Mouse (Mus musculus) retina, postnatal 1 day (tissue): ENCODE measurements around the gene Dapk3.
A peak's percentile ranks its signal among the peaks of the same experiment; 100 is the strongest.
"Not testable (repeated sequence)": the region's sequence is repeated elsewhere in the genome, so short reads cannot be mapped to it uniquely, and the experiment has no call there.

Experiments
- DNase-seq: peaks from one replicate; pipeline ENCODE4 v3.0.0-alpha.2; 2012

Gene Dapk3

DNA sequence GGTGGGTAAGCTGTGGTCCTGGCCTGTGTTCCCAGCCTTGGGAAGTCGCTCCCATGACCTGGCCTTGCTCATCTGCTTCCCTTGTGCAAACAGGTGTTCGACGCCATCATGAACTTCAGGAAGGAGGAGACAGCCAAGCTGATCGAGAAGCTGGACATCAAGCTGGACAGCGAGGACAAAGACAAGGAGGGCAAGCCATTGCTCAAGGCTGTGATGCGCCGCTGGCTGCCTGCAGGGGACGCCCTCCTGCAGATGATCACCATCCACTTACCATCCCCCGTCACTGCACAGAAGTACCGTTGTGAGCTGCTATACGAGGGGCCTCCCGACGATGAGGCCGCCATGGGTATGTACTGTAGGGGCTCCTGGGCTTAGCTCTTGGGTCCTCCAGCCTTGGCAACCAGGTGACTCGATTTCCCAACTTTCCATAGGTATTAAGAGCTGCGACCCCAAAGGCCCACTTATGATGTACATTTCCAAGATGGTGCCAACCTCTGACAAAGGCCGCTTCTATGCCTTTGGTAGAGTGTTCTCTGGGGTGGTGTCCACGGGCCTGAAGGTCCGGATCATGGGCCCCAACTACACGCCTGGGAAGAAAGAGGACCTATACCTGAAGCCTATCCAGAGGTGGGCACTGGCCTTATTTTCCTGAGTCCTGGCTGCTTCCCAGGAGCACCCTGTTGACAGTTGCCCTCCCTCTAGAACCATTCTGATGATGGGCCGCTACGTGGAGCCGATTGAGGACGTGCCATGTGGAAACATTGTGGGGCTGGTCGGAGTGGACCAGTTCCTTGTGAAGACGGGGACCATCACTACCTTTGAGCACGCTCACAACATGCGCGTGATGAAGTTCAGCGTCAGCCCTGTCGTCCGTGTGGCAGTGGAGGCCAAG lies 3.1 kb upstream of the Dapk3 start:
- DNase-seq: no peak

DNA sequence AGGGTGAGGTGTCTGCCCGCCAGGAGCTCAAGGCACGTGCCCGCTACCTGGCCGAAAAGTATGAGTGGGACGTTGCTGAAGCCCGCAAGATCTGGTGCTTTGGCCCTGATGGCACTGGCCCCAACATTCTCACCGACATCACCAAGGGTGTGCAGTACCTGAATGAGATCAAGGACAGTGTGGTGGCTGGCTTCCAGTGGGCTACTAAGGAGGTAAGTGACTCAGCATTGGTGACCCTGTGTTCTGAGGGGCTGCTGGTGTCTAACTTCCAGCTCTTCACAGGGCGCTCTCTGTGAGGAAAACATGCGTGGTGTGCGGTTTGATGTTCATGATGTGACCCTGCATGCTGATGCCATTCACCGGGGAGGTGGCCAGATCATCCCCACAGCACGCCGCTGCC lies 1.9 kb upstream of the Dapk3 start:
- no peak for DNase-seq

DNA sequence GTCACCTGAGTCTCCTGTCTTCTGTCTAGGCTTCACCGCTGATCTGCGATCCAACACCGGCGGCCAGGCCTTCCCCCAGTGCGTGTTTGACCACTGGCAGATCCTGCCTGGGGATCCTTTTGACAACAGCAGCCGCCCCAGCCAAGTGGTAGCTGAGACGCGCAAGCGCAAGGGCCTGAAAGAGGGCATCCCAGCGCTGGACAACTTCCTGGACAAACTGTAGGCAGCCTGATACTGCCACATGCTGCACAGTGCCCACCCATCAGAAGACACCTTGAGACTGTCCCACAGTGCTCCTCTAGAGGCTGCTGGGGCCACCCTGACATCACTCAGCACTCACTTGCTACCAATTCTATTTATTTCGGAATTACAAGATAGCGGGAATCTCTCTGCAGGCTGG lies 945 bp upstream of the Dapk3 start:
- not testable (repeated sequence) for DNase-seq

GRCm38 (mm10) chr10:81183805-81184204 lies 1.0 kb downstream of the Dapk3 start, which contains the start of gene 4930442H23Rik:
4930442H23Rik (minus strand) TSS chr10:81183849.
- no peak for DNase-seq

DNA sequence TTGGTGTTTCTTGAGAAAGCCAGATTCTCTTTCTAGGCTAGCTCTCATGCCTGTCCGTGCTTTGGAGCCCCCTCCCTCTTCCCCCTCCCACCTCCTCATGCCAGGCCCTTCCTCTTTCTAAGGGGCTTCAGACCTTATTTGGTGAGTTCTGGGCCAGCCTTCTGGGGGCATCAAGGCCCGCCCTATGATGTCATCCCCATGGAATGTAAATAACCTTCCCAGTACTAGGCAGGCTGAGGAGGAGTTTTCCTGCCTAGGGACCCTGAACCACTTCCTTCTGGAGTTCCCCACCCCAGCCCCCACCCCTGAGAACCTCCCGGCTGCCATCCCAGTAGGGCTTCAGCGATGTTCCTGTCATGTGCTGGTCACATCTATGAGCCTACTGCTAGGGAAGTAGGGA lies 2.0 kb downstream of the Dapk3 start:
- DNase-seq: no peak

- no peak for DNase-seq
Measured at GRCm38 (mm10) chr10:81187161-81187560, 4.4 kb downstream of the Dapk3 start.

DNA sequence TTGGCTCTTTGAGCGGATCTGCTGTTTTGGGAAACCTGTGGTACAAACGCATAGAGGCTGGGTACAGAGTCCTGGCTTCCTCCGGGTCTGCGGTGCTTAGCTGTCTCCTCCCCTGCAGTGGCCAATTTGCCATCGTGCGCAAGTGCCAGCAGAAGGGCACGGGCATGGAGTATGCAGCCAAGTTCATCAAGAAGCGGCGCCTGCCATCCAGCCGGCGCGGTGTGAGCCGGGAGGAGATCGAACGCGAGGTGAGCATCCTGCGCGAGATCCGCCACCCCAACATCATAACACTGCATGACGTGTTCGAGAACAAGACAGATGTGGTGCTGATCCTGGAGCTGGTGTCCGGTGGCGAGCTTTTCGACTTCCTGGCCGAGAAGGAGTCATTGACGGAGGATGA lies 7.0 kb downstream of the Dapk3 start:
- DNase-seq: no peak

GRCm38 (mm10) chr10:81190236-81190911 lies 7.6 kb downstream of the Dapk3 start:
- peak; percentile 40 for DNase-seq

- no peak for DNase-seq
Measured at GRCm38 (mm10) chr10:81190912-81191321, 8.1 kb downstream of the Dapk3 start.

DNA sequence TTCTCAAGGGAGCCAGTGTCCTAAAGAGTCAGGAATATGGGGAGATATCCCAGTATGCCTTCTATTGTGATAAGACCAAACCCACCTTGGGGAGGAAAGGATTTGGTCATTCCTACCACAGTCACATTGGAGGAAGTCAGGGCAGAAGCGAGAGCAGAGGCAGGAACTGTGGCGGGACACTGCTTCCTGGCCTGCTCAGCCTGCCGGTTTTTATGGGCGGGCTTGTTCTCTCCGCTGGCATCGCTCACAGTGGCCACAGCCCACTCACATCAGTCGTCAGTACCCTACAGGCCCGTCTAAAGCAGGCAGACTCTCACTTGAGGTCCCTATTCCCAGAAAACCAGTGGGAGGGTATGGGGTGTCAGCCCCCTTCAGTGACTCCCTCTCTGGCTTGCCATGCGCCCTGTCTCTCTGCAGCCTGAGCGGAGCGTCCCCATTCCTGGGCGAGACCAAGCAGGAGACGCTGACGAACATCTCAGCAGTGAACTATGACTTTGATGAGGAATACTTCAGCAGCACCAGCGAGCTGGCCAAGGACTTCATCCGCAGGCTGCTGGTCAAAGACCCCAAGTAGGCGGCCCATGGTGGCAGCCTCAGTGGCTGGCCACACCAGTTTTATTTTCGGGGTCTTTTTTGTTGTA lies 8.7 kb downstream of the Dapk3 start:
- DNase-seq: no peak

GRCm38 (mm10) chr10:81192270-81192967 lies 9.6 kb downstream of the Dapk3 start:
- peak; percentile 90 for DNase-seq

GRCm38 (mm10) chr10:81192968-81193501 lies 10.2 kb downstream of the Dapk3 start:
- DNase-seq: peak; percentile 68

- no peak for DNase-seq
Measured at GRCm38 (mm10) chr10:81193991-81194774, 11.4 kb downstream of the Dapk3 start.

GRCm38 (mm10) chr10:81195300-81195699 lies 12.5 kb downstream of the Dapk3 start:
- DNase-seq: no peak

- DNase-seq: no peak
Measured at GRCm38 (mm10) chr10:81196470-81197065, 13.8 kb downstream of the Dapk3 start.

- no peak for DNase-seq
Measured at GRCm38 (mm10) chr10:81197305-81197704, 14.5 kb downstream of the Dapk3 start.

DNA sequence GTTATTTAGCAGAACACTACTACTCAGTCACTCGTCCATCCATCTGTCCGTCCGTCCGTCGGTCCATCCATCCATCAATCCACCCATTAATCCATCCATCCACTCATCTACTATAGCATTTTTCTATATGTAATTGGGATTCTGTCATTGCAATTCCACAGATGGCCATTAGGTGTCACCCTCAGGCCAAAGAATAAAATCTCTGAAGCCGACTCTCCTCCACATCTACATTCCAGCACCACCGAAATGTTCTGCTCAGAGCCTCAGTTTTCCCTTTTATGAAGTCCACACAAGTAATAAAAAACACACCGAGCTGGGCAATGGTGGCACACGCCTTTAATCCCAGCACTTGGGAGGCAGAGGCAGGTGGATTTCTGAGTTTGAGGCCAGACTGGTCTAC lies 15.4 kb downstream of the Dapk3 start:
- peak; percentile 81 for DNase-seq

DNA sequence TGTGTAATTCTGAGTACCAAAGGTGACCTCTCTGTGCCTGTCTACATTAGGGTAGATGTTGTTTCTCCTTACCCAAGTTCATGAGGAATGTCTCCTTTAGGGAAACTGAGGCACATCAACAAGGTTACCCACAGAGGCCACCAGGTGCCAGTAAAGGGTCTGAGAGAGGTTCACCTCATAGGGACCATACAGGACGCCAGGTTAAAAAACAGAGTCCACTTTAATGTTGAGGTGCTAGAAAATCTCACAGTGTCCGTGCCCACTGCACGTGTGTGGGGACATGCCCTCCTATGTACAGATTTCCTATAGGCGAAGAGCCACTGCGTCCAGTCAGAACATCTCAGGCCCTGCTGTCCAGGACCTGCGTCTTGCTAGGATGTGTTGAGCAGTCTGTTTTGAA lies 16.2 kb downstream of the Dapk3 start:
- DNase-seq: no peak

DNA sequence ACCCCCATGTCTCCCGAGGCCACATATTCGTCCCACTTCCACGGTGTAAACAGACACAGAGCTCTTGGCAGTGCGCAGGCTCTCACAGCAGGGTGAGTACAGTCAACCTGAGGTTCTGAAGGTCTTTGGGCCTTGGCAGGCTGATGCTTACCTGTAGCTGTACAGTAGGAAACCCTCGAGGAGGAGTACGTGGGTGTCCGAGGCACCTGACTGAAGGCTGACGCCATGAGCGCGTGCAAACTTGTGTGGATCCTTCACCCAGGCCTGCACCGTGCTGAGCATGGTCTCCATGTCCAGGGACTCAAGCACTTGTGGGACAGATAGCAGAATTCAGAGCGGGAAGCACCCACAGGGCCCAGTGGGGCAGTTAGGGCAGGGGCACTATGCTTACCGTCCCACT lies 17.3 kb downstream of the Dapk3 start:
- no peak for DNase-seq

DNA sequence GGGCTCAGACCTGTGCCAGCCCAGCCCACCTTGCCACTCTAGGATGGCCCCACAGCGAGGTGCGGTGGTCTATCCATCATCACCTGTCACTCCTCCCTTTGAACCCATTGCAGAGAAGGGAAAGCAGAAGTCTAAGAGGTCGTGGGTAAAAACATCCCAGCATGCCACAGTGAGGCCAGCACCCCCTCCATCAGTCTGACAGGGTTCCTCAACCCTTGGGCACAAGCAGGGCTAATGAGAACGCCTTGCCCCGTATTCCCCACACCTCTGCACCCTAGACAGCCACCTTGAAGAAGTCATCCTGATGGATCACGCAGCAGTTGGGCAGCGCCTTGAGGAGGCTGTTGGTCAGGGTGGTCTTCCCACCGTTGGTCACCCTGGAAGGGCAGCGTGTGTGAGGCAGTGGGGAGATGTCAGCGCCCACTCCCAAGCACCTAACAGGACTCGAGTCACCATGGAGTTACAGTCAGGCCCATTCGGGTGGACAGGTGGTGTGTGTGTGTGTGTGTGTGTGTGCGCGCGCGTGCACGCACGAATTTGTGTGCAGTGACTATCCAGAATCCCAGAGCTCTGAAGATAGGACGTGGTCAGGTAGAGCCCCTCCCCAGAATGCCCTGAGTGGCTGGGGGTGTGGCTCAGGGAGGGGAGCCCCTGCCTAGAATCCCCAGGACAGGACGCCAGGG lies 17.9 kb downstream of the Dapk3 start:
- no peak for DNase-seq
